Mouse (Mus musculus): ENCODE results near the gene Fbn1. TPM values are rescaled to one million over a fixed set of nuclear protein-coding genes. Genes with fewer than 3 reads are reported as not detected.

Gene Fbn1
- polyA plus RNA-seq, 1 experiment from 2014 or later: 25.5 TPM

DNA sequence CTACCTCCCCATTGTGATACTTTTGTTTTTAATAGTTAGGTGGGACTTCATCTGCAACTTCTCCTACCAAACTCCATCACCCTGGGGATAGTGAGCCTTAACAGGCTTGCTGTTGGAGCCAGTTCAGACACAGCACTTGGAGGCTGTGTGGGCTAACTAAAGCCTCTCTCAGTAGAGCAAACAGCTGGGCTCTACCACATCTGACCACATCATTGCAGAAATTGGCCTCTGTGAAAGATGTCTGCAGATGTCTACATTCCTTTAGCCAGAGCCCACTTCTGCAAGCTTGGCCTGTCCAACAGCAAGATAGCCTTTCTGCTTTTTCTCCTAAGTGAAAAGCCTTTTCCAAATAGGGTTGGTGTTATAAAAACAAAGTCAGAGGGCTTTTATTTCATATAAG lies 23.6 kb downstream of the Fbn1 start:
- in situ Hi-C loops (cut with MboI; ENCODE audit: low pct_unique_long_range_greater_than_20kb): no loop called here
- ChIA-PET CTCF (no interaction called here), POLR2A (interaction anchor here (1.1 kb wide), 1 partner anchor 58 kb away, joined by 3 read pairs; no protein-coding TSS in a partner anchor)
- no peak for TF ChIP-seq CTCF (IDR thresholded peaks at IDR 0.05)
- no peak for ATAC-seq
- no peaks in the 10 kb centered on the region for H3K27me3 ChIP-seq
- DNase-seq (ENCODE audit: low read depth, low spot score): no peak

- ATAC-seq (no peak), DNase-seq (ENCODE audit: low read depth, low spot score) (no peak)
- in situ Hi-C loops (cut with MboI; ENCODE audit: low pct_unique_long_range_greater_than_20kb): no loop called here
- TF ChIP-seq CTCF (IDR thresholded peaks at IDR 0.05): no peak
- ChIA-PET CTCF (no interaction called here), POLR2A (no interaction called here)
- H3K27me3 ChIP-seq: no peaks in the 10 kb centered on the region
These were observed 26.1 kb downstream of the Fbn1 start for GRCm38 (mm10) chr2:125481531-125482317.

- in situ Hi-C loops (cut with MboI; ENCODE audit: low pct_unique_long_range_greater_than_20kb): no loop called here
- no peak for DNase-seq (ENCODE audit: low read depth, low spot score)
These were observed 26.7 kb downstream of the Fbn1 start for GRCm38 (mm10) chr2:125481116-125481515.

GRCm38 (mm10) chr2:125480057-125480456 lies 27.7 kb downstream of the Fbn1 start:
- ChIA-PET POLR2A (no interaction called here), CTCF (interaction anchor here (1.2 kb wide), 1 partner anchor 14 kb away, joined by 4 read pairs; no protein-coding TSS in a partner anchor)
- no peak for DNase-seq (ENCODE audit: low read depth, low spot score)
- no peak for TF ChIP-seq CTCF (IDR thresholded peaks at IDR 0.05)
- peak; percentile 47 for ATAC-seq
- in situ Hi-C loops (cut with MboI; ENCODE audit: low pct_unique_long_range_greater_than_20kb): no loop called here
- no peaks in the 10 kb centered on the region for H3K27me3 ChIP-seq

More at GRCm38 (mm10) chr2:125481116-125481515, 26.7 kb downstream of the Fbn1 start:
- no peaks in the 10 kb centered on the region for H3K27me3 ChIP-seq
- TF ChIP-seq CTCF (IDR thresholded peaks at IDR 0.05): no peak
- CTCF ChIA-PET: no interaction called here
- POLR2A ChIA-PET: interaction anchor here (0.6 to 0.7 kb wide), 2 partner anchors 25 to 180 kb away, joined by 3 to 5 read pairs; no protein-coding TSS in a partner anchor
- no peak for ATAC-seq

- in situ Hi-C loops (cut with MboI; ENCODE audit: low pct_unique_long_range_greater_than_20kb): no loop called here
These were observed 29.1 kb downstream of the Fbn1 start for GRCm38 (mm10) chr2:125478705-125479104.

DNA sequence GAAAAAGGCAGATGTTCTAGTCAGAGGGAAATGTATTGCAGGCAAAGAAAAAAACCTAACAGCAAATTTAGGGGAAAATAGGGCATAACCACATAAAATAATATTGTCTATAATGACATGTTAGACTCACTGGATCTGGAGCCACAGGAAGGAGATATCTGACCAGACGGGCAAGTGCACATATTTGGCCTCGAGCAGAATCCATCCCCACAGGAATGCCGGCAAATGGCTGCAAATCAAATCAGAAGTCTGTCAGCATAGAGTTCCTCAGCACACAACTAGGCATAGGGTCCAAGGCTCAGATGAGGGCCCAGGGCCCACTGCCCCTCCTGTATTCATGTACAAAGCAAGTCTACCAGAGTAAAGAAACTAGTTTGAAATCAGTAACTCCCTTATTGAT lies 30.4 kb downstream of the Fbn1 start:
- H3K27me3 ChIP-seq: no peaks in the 10 kb centered on the region
- POLR2A ChIA-PET: no interaction called here
- CTCF ChIA-PET: interaction anchor here (1.0 kb wide), 1 partner anchor 184 kb away, joined by 3 read pairs; no protein-coding TSS in a partner anchor
- TF ChIP-seq CTCF (IDR thresholded peaks at IDR 0.05): no peak
- in situ Hi-C loops (cut with MboI; ENCODE audit: low pct_unique_long_range_greater_than_20kb): no loop called here
- DNase-seq (ENCODE audit: low read depth, low spot score) (no peak), ATAC-seq (no peak)

More at GRCm38 (mm10) chr2:125478705-125479104, 29.1 kb downstream of the Fbn1 start:
- ChIA-PET CTCF (no interaction called here), POLR2A (no interaction called here)
- H3K27me3 ChIP-seq: no peaks in the 10 kb centered on the region
- ATAC-seq (no peak), DNase-seq (ENCODE audit: low read depth, low spot score) (no peak)
- TF ChIP-seq CTCF (IDR thresholded peaks at IDR 0.05): no peak

DNA sequence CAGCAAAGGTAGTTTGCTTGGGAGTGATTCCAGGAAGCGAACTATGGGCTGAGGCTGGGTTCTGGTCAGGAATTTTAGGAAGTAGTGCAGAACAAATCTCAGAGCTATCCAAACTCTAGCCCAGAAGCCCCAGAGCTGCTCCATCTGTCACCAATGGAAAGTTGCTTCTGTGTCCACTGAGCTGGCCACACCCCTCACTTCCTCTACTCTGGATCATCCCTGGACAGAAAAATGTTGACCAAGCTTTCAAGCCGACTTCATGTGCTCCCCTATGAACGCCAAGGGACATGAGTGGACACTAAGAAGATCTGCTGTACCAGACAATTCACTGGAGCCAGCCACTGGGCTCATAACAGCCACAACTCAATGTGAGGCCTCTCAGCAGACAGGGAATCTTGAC lies 31.6 kb downstream of the Fbn1 start:
- CTCF ChIA-PET: interaction anchor here (1.4 kb wide), 1 partner anchor 16 kb away, joined by 3 read pairs; no protein-coding TSS in a partner anchor
- no peak for TF ChIP-seq CTCF (IDR thresholded peaks at IDR 0.05)
- POLR2A ChIA-PET: no interaction called here
- ATAC-seq: no peak
- DNase-seq (ENCODE audit: low read depth, low spot score): no peak
- no peaks in the 10 kb centered on the region for H3K27me3 ChIP-seq
- in situ Hi-C loops (cut with MboI; ENCODE audit: low pct_unique_long_range_greater_than_20kb): no loop called here

GRCm38 (mm10) chr2:125474690-125475089 lies 33.1 kb downstream of the Fbn1 start:
- POLR2A ChIA-PET: no interaction called here
- CTCF ChIA-PET: interaction anchor here (1.2 kb wide), 1 partner anchor 11 kb away, joined by 5 read pairs; no protein-coding TSS in a partner anchor
- ATAC-seq: no peak
- no peak for TF ChIP-seq CTCF (IDR thresholded peaks at IDR 0.05)
- in situ Hi-C loops (cut with MboI; ENCODE audit: low pct_unique_long_range_greater_than_20kb): no loop called here
- H3K27me3 ChIP-seq: no peaks in the 10 kb centered on the region
- no peak for DNase-seq (ENCODE audit: low read depth, low spot score)

GRCm38 (mm10) chr2:125473228-125473627 lies 34.6 kb downstream of the Fbn1 start:
- CTCF ChIA-PET: no interaction called here
- no peak for TF ChIP-seq CTCF (IDR thresholded peaks at IDR 0.05)
- in situ Hi-C loops (cut with MboI; ENCODE audit: low pct_unique_long_range_greater_than_20kb): no loop called here
- DNase-seq (ENCODE audit: low read depth, low spot score): no peak
- no peaks in the 10 kb centered on the region for H3K27me3 ChIP-seq
- POLR2A ChIA-PET: no interaction called here
- ATAC-seq: peak; percentile 63

- ChIA-PET POLR2A (no interaction called here), CTCF (no interaction called here)
- H3K27me3 ChIP-seq: no peaks in the 10 kb centered on the region
- no peak for TF ChIP-seq CTCF (IDR thresholded peaks at IDR 0.05)
- ATAC-seq (peak; percentile 85), DNase-seq (ENCODE audit: low read depth, low spot score) (no peak)
- in situ Hi-C loops (cut with MboI; ENCODE audit: low pct_unique_long_range_greater_than_20kb): no loop called here
These were observed 36.1 kb downstream of the Fbn1 start for GRCm38 (mm10) chr2:125471721-125472120.

DNA sequence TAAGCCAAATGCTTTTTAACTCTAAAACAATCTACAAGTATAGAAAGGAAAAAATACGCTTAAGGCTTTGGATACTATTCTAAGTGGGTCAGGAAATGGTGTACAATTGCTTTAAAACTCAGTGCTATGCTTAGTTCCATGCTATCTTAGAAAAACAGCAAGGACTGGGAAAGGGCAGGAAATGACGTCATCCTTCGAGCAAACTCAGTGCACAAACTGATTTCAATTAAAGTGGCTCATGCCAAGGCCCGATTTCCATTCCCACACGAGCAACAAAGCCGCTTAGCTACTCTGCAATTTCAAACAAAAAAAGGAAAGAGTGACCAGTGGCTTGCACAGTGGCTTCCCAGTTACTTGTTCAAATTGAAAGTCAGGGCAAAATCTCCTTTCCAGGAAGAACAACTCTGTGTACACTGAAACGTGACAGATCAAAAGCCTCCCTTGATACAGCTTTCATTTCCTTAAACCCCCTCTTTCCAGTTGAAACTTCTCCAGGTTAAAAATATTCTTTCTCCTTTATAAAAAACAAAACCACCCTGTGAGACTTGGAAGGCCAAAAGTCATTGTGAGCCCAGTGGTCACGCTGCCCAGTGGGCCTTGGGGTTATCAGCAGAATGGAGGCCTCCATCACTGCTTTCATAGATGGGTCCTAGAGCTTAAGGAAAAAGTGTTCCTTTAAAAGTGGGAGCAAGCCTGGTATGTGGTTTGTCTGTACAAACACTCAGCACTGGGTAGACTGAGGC lies 37.1 kb downstream of the Fbn1 start:
- DNase-seq (ENCODE audit: low read depth, low spot score) (no peak), ATAC-seq (no peak)
- CTCF ChIA-PET: interaction anchor here (1.5 kb wide), 1 partner anchor 24 kb away, joined by 3 read pairs; no protein-coding TSS in a partner anchor
- no peaks in the 10 kb centered on the region for H3K27me3 ChIP-seq
- no peak for TF ChIP-seq CTCF (IDR thresholded peaks at IDR 0.05)
- POLR2A ChIA-PET: no interaction called here
- in situ Hi-C loops (cut with MboI; ENCODE audit: low pct_unique_long_range_greater_than_20kb): no loop called here
